Mouse (Mus musculus) ES-Bruce4 (cell line): ENCODE results near the gene Uts2r. TPM values are rescaled to one million over a fixed set of nuclear protein-coding genes. Genes with fewer than 3 reads are reported as not detected.

ENCODE experiments used
- H3K27ac ChIP-seq: 2 replicates; pipeline ENCODE4 v1.5.1; 2012; ENCODE audit warnings: low read length, inconsistent platforms; ENCODE audit not compliant: insufficient read depth
- H3K27me3 ChIP-seq: 2 replicates; pipeline ENCODE4 v1.6.1; 2012; ENCODE audit warnings: mild to moderate bottlenecking, low read length, inconsistent platforms; ENCODE audit not compliant: control insufficient read depth, poor library complexity, insufficient read depth, severe bottlenecking
- H3K36me3 ChIP-seq: 2 replicates; pipeline ENCODE4 v1.6.1; 2012; ENCODE audit warnings: inconsistent platforms, mild to moderate bottlenecking, low read length, moderate library complexity; ENCODE audit not compliant: control insufficient read depth, poor library complexity, insufficient read depth, severe bottlenecking
- H3K4me1 ChIP-seq: one replicate; pipeline ENCODE4 v1.8.1; 2011; ENCODE audit warnings: low read length; ENCODE audit not compliant: control insufficient read depth, insufficient read depth
- H3K4me3 ChIP-seq: 2 replicates; pipeline ENCODE4 v1.5.1; 2011; ENCODE audit warnings: low read depth, mild to moderate bottlenecking, low read length
- H3K9ac ChIP-seq: 2 replicates; pipeline ENCODE4 v1.6.1; 2012; ENCODE audit warnings: low read depth, mild to moderate bottlenecking, inconsistent platforms; ENCODE audit not compliant: poor library complexity, severe bottlenecking
- H3K9me3 ChIP-seq: replicated peaks from 2 replicates; pipeline ENCODE4 v1.6.1; 2012; ENCODE audit warnings: mild to moderate bottlenecking, low read length, inconsistent platforms; ENCODE audit not compliant: control insufficient read depth, poor library complexity, insufficient read depth, severe bottlenecking
- CTCF ChIP-seq: IDR thresholded peaks from one replicate; pipeline ENCODE4 v1.8.1; 2011; ENCODE audit warnings: low read depth, low read length
- EP300 ChIP-seq: IDR thresholded peaks from 2 replicates; pipeline ENCODE4 v1.6.1; 2011; ENCODE audit warnings: low read depth, low read length; ENCODE audit not compliant: insufficient read depth
- POLR2A ChIP-seq: IDR thresholded peaks from one replicate; pipeline ENCODE4 v1.8.1; 2011; ENCODE audit warnings: low read length; ENCODE audit not compliant: insufficient read depth
- polyA plus RNA-seq: library from polyadenylated mRNA; stranded (reverse); fragments of >200 nt; gene quantifications from 2 replicates; pipeline ENCODE4 v1.2.4, GENCODE M21; 2011; ENCODE audit warnings: low read depth; ENCODE audit not compliant: missing spikeins, insufficient read depth, insufficient read length

Gene Uts2r
- polyA plus RNA-seq, 1 experiment = not detected

GRCm38 (mm10) chr11:121121151-121121550, 38.9 kb upstream of the Uts2r start:
- H3K27ac ChIP-seq = no peak overlapping the region
- no peaks in the 10 kb centered on the region for H3K27me3 ChIP-seq
- TF ChIP-seq EP300 (no peak), POLR2A (no peak)
- H3K4me1 ChIP-seq = no peaks in the 10 kb centered on the region
- no peak overlapping the region for H3K9ac ChIP-seq
- no peak overlapping the region for H3K4me3 ChIP-seq
- H3K9me3 ChIP-seq = no peaks in the 10 kb centered on the region
- no peaks in the 10 kb centered on the region for H3K36me3 ChIP-seq

GRCm38 (mm10) chr11:121122024-121122670, 37.9 kb upstream of the Uts2r start:
- no peak overlapping the region for H3K9ac ChIP-seq
- no peak overlapping the region for H3K27ac ChIP-seq
- no peaks in the 10 kb centered on the region for H3K36me3 ChIP-seq
- H3K27me3 ChIP-seq = no peaks in the 10 kb centered on the region
- no peaks in the 10 kb centered on the region for H3K9me3 ChIP-seq
- H3K4me1 ChIP-seq = no peaks in the 10 kb centered on the region
- H3K4me3 ChIP-seq = no peak overlapping the region
- TF ChIP-seq POLR2A (no peak), CTCF (no peak), EP300 (no peak)

GRCm38 (mm10) chr11:121123438-121123837, 36.6 kb upstream of the Uts2r start:
- Histone ChIP-seq H3K9me3 (no peaks in the 10 kb centered on the region), H3K27me3 (no peaks in the 10 kb centered on the region), H3K36me3 (no peaks in the 10 kb centered on the region), H3K9ac (no peak overlapping the region), H3K4me3 (no peak overlapping the region), H3K27ac (no peak overlapping the region), H3K4me1 (no peaks in the 10 kb centered on the region)
- TF ChIP-seq CTCF (no peak), EP300 (no peak)

- TF ChIP-seq POLR2A = no peak
- TF ChIP-seq EP300 = no peak
- no peak for TF ChIP-seq CTCF
- Histone ChIP-seq H3K9ac (no peak overlapping the region), H3K9me3 (no peaks in the 10 kb centered on the region), H3K4me3 (no peak overlapping the region), H3K27me3 (no peaks in the 10 kb centered on the region), H3K36me3 (no peaks in the 10 kb centered on the region), H3K4me1 (no peaks in the 10 kb centered on the region), H3K27ac (no peak overlapping the region)
These were observed 34.4 kb upstream of the Uts2r start for GRCm38 (mm10) chr11:121125522-121126172.

GRCm38 (mm10) chr11:121126395-121126794, 33.7 kb upstream of the Uts2r start:
- TF ChIP-seq EP300 (no peak), CTCF (no peak), POLR2A (no peak)
- no peaks in the 10 kb centered on the region for H3K4me1 ChIP-seq
- H3K27ac ChIP-seq = no peak overlapping the region

GRCm38 (mm10) chr11:121127441-121127840, 32.6 kb upstream of the Uts2r start:
- H3K27ac ChIP-seq = no peak overlapping the region
- H3K36me3 ChIP-seq = no peaks in the 10 kb centered on the region
- no peak for TF ChIP-seq CTCF
- TF ChIP-seq EP300 = no peak
- no peak for TF ChIP-seq POLR2A
- H3K9ac ChIP-seq = no peak overlapping the region
- H3K4me1 ChIP-seq = no peaks in the 10 kb centered on the region
- no peaks in the 10 kb centered on the region for H3K9me3 ChIP-seq
- H3K27me3 ChIP-seq = no peaks in the 10 kb centered on the region
- H3K4me3 ChIP-seq = no peak overlapping the region

More at GRCm38 (mm10) chr11:121126395-121126794, 33.7 kb upstream of the Uts2r start:
- H3K9me3 ChIP-seq = no peaks in the 10 kb centered on the region
- H3K4me3 ChIP-seq = no peak overlapping the region
- H3K36me3 ChIP-seq = no peaks in the 10 kb centered on the region
- H3K9ac ChIP-seq = no peak overlapping the region
- no peaks in the 10 kb centered on the region for H3K27me3 ChIP-seq
